Mouse (Mus musculus) lung, postnatal 0 days (tissue): ENCODE results near the gene Negr1.

Experiments used
- CTCF ChIP-seq: IDR thresholded peaks from 2 replicates; pipeline ENCODE4 v1.5.1; 2016; ENCODE audit warnings: antibody characterized with exemption, mild to moderate bottlenecking
- EP300 ChIP-seq: IDR thresholded peaks from 2 replicates; pipeline ENCODE4 v1.6.1; 2016; ENCODE audit warnings: antibody characterized with exemption, mild to moderate bottlenecking, control low read depth

DNA sequence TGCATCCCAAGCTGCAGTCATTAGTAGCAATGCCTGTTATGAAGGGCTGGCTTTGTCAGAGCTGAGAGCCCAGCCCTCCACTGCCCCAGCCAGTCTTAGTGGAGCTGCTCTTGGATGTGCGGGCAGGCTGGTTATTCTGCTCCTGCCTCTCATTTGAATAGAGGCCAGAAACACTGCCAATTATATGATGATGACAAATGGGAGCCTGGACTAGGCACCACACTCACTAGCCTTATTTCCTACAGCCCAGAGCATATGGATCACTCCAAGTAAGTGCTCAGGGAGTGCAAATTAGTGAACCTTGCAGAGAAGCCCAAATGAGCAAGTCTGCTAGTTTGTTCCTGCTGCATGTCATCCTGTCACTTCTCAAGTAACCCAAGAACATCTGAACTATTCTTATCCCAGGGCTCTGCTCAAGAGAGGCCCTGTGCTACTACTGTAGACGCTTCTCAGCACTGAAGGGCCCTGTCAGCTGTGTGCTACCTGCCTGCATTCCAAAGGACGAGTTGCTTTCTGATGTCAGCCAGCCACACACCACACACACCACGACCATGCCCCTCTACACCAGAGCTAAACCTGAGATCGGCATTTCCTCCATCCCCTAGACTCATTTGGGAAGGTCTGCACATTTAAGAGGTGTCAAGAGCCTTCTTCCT is 553.6 kb downstream of the Negr1 start:
- TF ChIP-seq CTCF = no peak
- TF ChIP-seq EP300 = no peak
